Mouse (Mus musculus) testis, adult 2 months (tissue): Measurements from ENCODE around the gene Npas3.

Source experiments
- CTCF ChIP-seq: fragments of 200-500 bp; IDR thresholded peaks from 2 replicates; pipeline ENCODE4 v1.5.1; 2012; ENCODE audit warnings: low read depth, mild to moderate bottlenecking, inconsistent platforms, low read length, moderate library complexity; ENCODE audit not compliant: control insufficient read depth, insufficient read depth, insufficient replicate concordance
- POLR2A ChIP-seq: fragments of 200-500 bp; IDR thresholded peaks from 2 replicates; pipeline ENCODE4 v1.6.1; 2012; ENCODE audit warnings: low read depth, mild to moderate bottlenecking, inconsistent platforms, low read length, moderate library complexity; ENCODE audit not compliant: control insufficient read depth

DNA sequence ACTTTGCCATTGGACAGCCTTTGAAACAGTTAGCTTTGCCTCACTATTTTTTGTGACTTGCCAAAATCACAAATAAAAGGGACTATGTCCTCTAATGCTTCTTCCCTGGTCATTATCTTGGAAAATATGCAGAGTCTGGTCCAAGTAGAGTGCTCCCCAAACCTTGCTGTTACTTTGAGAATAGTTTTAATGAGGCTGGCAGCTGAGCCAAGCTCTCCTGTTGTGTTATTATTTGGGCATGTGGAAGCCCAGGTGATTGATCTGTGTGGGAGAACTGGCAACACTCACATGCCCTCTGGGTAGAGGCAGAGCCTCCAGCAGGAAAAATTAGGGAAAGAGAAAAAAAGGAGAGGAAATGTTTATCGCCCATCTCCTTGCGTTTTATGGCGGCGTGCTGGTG, 500.9 kb downstream of the Npas3 start:
- TF ChIP-seq POLR2A (no peak), CTCF (no peak)
